Mouse (Mus musculus): ENCODE measurements around the gene Rhov.

GRCm38 (mm10) chr2:119289014-119289416 is 17.9 kb upstream of the Rhov start:
- TF ChIP-seq POLR2A (IDR thresholded peaks at IDR 0.05; ENCODE audit: insufficient read depth, low read depth, low read length), result no peak
- TF ChIP-seq CTCF (IDR thresholded peaks at IDR 0.05; ENCODE audit: insufficient read depth, low read depth, low read length), result no peak

Data from olfactory bulb, adult 2 months (tissue).